Mouse (Mus musculus): ENCODE measurements around the gene Depdc5. TPM values are rescaled to one million over a fixed set of nuclear protein-coding genes. Genes with fewer than 3 reads are reported as not detected.

Gene Depdc5
- polyA plus RNA-seq, 2 experiments, result 18.2 to 26.6 TPM

DNA sequence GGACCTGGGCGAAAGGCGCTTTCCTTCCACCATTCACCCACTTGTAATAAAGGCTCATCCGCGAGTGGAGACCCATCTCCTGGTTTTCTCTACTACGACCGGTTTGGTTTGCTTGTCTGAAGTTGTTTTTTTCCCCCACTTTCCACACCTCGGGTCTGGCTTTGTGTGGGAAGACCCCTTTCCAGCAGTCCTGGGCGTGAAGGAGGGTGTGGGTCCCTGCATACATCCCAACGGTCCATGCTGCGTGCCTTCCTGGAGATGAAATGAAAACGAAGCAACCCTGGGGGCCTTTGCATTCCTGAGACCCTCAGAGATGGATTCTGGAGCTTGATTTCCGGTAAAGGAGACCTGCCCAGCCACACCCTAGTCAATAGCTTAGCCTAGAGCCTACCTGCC lies 155.9 kb downstream of the Depdc5 start:
- no peak for ATAC-seq (ENCODE audit: low FRiP score, low read depth)
- no peak for TF ChIP-seq POLR2A (IDR thresholded peaks at IDR 0.05; ENCODE audit: borderline replicate concordance, extremely low read depth, insufficient read depth, insufficient read length)
- no peaks in the 10 kb centered on the region for H3K27me3 ChIP-seq (ENCODE audit: control insufficient read depth, insufficient read depth, low read length)
- DNase-seq (ENCODE audit: low spot score), result no peak
- peak overlapping the region; percentile 83 for H3K4me3 ChIP-seq (replicated peaks; ENCODE audit: low read length)
- H3K27ac ChIP-seq (replicated peaks; ENCODE audit: low read depth, low read length), result peak overlapping the region; percentile 99
- peak overlapping the region; percentile 93 for H3K9ac ChIP-seq (ENCODE audit: low read depth, low read length, severe bottlenecking)
- peaks cover 18% of the 10 kb centered on the region; the same call in 1 of the 2 replicates for H3K36me3 ChIP-seq (ENCODE audit: control insufficient read depth, insufficient read depth, low read length)
- H3K9me3 ChIP-seq (ENCODE audit: control insufficient read depth, low read length), result no peaks in the 10 kb centered on the region
- peaks cover 21% of the 10 kb centered on the region for H3K4me1 ChIP-seq (ENCODE audit: control insufficient read depth, insufficient read depth, low read length)
- H3K4me2 ChIP-seq (replicated peaks; ENCODE audit: low read depth, low read length, severe bottlenecking), result peak overlapping the region; percentile 91
- WGBS, result 0% methylated on average over 10 of the region's 12 CpGs

DNA sequence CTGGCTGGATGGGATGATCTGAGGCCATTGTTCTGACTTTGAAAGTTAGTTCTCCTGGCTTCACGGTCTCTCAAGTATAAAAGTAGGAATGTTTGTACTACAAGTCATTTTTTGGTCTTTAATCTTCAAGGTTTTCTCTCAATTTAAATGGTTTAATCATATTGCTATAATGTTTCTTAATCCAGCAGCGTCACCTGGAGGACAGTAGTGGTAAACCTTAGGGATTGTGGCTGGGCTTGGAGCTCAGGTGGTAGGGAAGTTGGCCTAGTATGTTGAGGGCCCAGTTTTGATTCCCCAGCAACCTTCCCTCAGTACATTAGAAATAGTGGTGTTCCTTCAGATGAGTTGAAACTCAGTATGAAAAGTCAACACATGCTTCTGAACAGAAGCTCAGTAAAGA lies 158.1 kb downstream of the Depdc5 start:
- 94% methylated on average over 2 of the region's 2 CpGs for WGBS
- no peak for TF ChIP-seq POLR2A (IDR thresholded peaks at IDR 0.05; ENCODE audit: borderline replicate concordance, extremely low read depth, insufficient read depth, insufficient read length)
- Histone ChIP-seq H3K27ac (replicated peaks; ENCODE audit: low read depth, low read length) (no peak overlapping the region), H3K27me3 (ENCODE audit: control insufficient read depth, insufficient read depth, low read length) (no peaks in the 10 kb centered on the region), H3K4me2 (replicated peaks; ENCODE audit: low read depth, low read length, severe bottlenecking) (no peak overlapping the region), H3K4me3 (replicated peaks; ENCODE audit: low read length) (no peak overlapping the region), H3K4me1 (ENCODE audit: control insufficient read depth, insufficient read depth, low read length) (peaks cover 21% of the 10 kb centered on the region), H3K9me3 (ENCODE audit: control insufficient read depth, low read length) (no peaks in the 10 kb centered on the region), H3K9ac (ENCODE audit: low read depth, low read length, severe bottlenecking) (no peak overlapping the region), H3K36me3 (ENCODE audit: control insufficient read depth, insufficient read depth, low read length) (peaks cover 34% of the 10 kb centered on the region)
- DNase-seq (ENCODE audit: low spot score), result no peak
- ATAC-seq (ENCODE audit: low FRiP score, low read depth), result no peak

DNA sequence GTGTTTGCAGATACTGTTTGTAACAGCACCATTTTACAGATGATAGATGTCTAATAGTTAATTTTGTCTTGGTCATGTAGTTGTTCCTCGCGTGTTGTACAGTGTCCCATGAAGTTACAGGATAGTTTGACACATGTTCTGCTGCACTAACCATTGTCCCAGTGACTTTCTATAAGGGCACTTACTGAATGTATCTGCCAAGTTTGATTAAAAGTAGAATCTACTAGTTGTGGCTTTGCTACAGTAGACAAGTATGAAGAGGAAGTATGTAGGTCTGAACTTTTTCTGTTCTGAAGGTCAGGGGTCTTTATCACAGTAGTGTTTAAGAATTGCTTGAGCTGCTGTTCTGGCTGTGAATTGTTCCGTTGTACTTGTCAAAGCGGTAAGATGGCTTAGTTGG lies 159.8 kb downstream of the Depdc5 start:
- no peak overlapping the region for H3K4me2 ChIP-seq (replicated peaks; ENCODE audit: low read depth, low read length, severe bottlenecking)
- no peak for DNase-seq (ENCODE audit: low spot score)
- H3K4me1 ChIP-seq (ENCODE audit: control insufficient read depth, insufficient read depth, low read length), result peaks cover 14% of the 10 kb centered on the region
- WGBS, result 95% methylated on average over 4 of the region's 4 CpGs
- H3K4me3 ChIP-seq (replicated peaks; ENCODE audit: low read length), result no peak overlapping the region
- no peak for TF ChIP-seq POLR2A (IDR thresholded peaks at IDR 0.05; ENCODE audit: borderline replicate concordance, extremely low read depth, insufficient read depth, insufficient read length)
- peaks cover 40% of the 10 kb centered on the region for H3K36me3 ChIP-seq (ENCODE audit: control insufficient read depth, insufficient read depth, low read length)
- no peaks in the 10 kb centered on the region for H3K9me3 ChIP-seq (ENCODE audit: control insufficient read depth, low read length)
- no peak for ATAC-seq (ENCODE audit: low FRiP score, low read depth)
- H3K27me3 ChIP-seq (ENCODE audit: control insufficient read depth, insufficient read depth, low read length), result no peaks in the 10 kb centered on the region
- H3K27ac ChIP-seq (replicated peaks; ENCODE audit: low read depth, low read length), result no peak overlapping the region
- no peak overlapping the region for H3K9ac ChIP-seq (ENCODE audit: low read depth, low read length, severe bottlenecking)

DNA sequence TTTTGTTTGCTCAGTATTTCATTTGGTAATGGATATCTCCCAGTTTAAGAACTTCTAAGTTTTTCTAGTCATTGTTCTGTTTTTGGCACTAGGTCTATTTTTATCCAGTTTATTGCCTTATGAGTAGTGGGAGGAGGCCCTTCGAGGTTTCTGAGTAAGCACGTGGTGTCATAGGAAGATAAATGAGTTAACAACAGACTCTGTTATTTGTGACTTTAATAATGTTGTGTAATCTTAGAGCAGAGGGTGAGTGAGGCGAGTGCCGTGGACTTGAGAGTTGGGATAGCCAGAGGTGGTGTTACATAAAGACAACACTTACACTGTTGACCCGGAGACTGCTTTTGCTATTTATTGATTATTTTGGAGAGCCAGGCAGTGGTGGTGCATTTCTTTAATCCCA lies 161.0 kb downstream of the Depdc5 start:
- ATAC-seq (ENCODE audit: low FRiP score, low read depth), result no peak
- no peak for DNase-seq (ENCODE audit: low spot score)
- Histone ChIP-seq H3K4me3 (replicated peaks; ENCODE audit: low read length) (no peak overlapping the region), H3K4me1 (ENCODE audit: control insufficient read depth, insufficient read depth, low read length) (peaks cover 14% of the 10 kb centered on the region), H3K4me2 (replicated peaks; ENCODE audit: low read depth, low read length, severe bottlenecking) (no peak overlapping the region), H3K9me3 (ENCODE audit: control insufficient read depth, low read length) (no peaks in the 10 kb centered on the region), H3K36me3 (ENCODE audit: control insufficient read depth, insufficient read depth, low read length) (peaks cover 43% of the 10 kb centered on the region), H3K27ac (replicated peaks; ENCODE audit: low read depth, low read length) (no peak overlapping the region), H3K9ac (ENCODE audit: low read depth, low read length, severe bottlenecking) (no peak overlapping the region), H3K27me3 (ENCODE audit: control insufficient read depth, insufficient read depth, low read length) (no peaks in the 10 kb centered on the region)
- TF ChIP-seq POLR2A (IDR thresholded peaks at IDR 0.05; ENCODE audit: borderline replicate concordance, extremely low read depth, insufficient read depth, insufficient read length), result no peak
- WGBS, result 74% methylated on average over 5 of the region's 5 CpGs

DNA sequence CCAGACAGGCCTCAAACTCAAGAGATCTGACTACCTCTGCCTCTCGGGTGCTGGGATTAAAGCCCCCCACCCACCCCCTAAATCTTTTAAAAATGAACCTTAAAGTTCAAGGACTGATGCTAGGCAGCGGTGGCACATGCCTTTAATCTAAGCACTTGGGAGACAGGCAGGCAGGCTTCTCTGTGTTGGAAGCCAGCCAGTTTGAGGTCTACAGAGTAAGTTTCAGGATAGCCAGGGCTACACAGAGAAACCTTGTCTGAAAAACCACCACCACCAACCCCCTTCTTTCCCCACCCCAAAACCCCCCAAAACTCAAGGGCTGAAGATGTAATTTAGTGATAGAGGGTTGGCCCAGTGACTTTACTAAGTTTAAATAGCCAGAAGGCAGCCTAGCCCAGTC lies 165.2 kb downstream of the Depdc5 start:
- ATAC-seq (ENCODE audit: low FRiP score, low read depth) (no peak), DNase-seq (ENCODE audit: low spot score) (no peak)
- H3K36me3 ChIP-seq (ENCODE audit: control insufficient read depth, insufficient read depth, low read length), result peaks cover 31% of the 10 kb centered on the region
- no peak overlapping the region for H3K4me3 ChIP-seq (replicated peaks; ENCODE audit: low read length)
- no peaks in the 10 kb centered on the region for H3K27me3 ChIP-seq (ENCODE audit: control insufficient read depth, insufficient read depth, low read length)
- no peak overlapping the region for H3K9ac ChIP-seq (ENCODE audit: low read depth, low read length, severe bottlenecking)
- H3K27ac ChIP-seq (replicated peaks; ENCODE audit: low read depth, low read length), result no peak overlapping the region
- no peaks in the 10 kb centered on the region for H3K4me1 ChIP-seq (ENCODE audit: control insufficient read depth, insufficient read depth, low read length)
- TF ChIP-seq POLR2A (IDR thresholded peaks at IDR 0.05; ENCODE audit: borderline replicate concordance, extremely low read depth, insufficient read depth, insufficient read length), result no peak
- H3K9me3 ChIP-seq (ENCODE audit: control insufficient read depth, low read length), result no peaks in the 10 kb centered on the region
- 74% methylated on average over 2 of the region's 2 CpGs for WGBS
- no peak overlapping the region for H3K4me2 ChIP-seq (replicated peaks; ENCODE audit: low read depth, low read length, severe bottlenecking)

Data from limb, embryonic 14.5 days (tissue).